Mouse (Mus musculus) cerebellum, postnatal 36 days (tissue): Measurements from ENCODE around the gene Pou2f2.

ENCODE experiments used
- DNase-seq, 2 experiments: peaks; one replicate each; pipeline ENCODE4 v3.0.0; 2021 to 2022; ENCODE audit warnings: mixed read lengths in 2 of 2

Gene Pou2f2

GRCm38 (mm10) chr7:25179606-25180161 lies at the start of gene Pou2f2:
TSS of gene Pou2f2 (minus strand) at chr7:25179726.
- DNase-seq, result peak; percentile 80 to 85

- DNase-seq, result no peak
These were observed 48.2 kb upstream of the Pou2f2 start for GRCm38 (mm10) chr7:25227523-25228300.

DNA sequence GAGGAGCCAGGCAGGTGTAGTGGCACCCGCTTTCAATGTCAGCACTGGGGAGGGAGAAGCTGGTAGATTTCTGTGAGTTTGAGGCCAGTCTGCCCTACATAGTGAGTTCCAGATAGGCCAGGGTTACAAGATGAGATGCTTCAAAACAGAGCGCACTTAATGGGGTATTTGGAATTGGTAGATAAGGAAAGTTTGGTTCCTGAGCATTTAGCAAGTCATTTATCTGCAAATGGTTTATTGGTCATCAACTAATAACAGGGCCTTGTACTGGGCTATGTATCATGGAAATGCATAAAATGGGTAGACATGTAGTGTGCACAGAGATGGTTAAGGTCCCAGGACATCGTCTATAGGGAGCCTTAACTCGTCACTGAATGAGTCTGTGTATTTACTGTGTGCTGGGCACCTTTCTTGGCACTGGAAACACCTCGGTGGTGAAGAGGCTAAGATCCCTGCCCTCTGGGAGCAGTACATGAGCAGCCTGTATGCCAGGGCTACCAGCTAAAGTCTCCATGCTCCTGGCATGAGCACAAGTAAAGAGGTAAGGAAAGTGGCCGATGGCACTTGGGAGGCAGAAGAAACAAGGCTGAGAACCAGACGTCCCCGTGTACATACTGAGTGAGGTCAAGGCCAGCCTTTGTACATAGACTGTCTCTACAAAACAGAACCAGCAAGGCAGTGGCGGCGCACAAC lies 42.9 kb upstream of the Pou2f2 start:
- no peak for DNase-seq

GRCm38 (mm10) chr7:25221102-25221883 lies 41.8 kb upstream of the Pou2f2 start, which contains the start of gene Zfp526:
TSS of gene Zfp526 (plus strand) at chr7:25221425.
- peak; percentile 94 to 98 for DNase-seq

GRCm38 (mm10) chr7:25220457-25221101 lies 41.1 kb upstream of the Pou2f2 start, which contains the start of gene Dedd2:
TSS of gene Dedd2 (minus strand) at chr7:25220615.
- DNase-seq, result peak in 1 of 2 experiments; percentile 24

DNA sequence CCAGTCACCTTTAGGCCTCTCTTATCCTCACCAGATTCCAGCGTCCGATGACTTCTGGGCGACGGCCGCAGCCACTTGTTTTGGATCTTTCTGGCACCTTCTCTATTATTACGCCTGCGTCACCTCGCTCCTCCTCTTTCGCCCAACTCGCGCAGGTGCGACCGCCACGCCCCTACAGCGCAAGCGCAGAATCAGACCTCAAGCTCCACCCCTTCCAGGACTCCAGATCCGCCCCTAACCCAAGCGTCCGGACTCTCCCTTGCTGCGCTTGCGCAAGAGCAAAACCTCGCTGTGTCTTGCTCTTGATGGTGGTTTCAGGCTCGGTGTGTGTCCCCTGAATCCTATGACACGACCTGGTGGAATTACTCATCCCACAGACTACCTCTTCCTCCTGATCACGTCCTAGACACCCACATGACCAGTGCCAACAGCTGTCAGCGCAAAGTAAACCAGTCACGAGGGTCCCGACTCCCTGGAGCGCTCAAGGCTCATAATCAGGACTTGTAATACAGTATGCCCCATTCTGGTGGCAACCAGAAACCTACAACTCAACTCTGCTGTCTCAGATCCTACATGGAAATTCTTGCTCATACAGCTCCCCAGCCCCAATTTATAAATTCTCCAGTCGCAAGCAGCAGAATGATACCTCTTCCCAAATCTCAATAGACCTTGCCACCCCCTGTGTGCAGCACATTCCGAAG lies 40.4 kb upstream of the Pou2f2 start:
- peak; percentile 94 to 96 for DNase-seq

- no peak for DNase-seq
These were observed 39.9 kb upstream of the Pou2f2 start for GRCm38 (mm10) chr7:25219416-25219750.

GRCm38 (mm10) chr7:25218705-25219415 lies 39.3 kb upstream of the Pou2f2 start:
- DNase-seq, result peak; percentile 53 to 55

DNA sequence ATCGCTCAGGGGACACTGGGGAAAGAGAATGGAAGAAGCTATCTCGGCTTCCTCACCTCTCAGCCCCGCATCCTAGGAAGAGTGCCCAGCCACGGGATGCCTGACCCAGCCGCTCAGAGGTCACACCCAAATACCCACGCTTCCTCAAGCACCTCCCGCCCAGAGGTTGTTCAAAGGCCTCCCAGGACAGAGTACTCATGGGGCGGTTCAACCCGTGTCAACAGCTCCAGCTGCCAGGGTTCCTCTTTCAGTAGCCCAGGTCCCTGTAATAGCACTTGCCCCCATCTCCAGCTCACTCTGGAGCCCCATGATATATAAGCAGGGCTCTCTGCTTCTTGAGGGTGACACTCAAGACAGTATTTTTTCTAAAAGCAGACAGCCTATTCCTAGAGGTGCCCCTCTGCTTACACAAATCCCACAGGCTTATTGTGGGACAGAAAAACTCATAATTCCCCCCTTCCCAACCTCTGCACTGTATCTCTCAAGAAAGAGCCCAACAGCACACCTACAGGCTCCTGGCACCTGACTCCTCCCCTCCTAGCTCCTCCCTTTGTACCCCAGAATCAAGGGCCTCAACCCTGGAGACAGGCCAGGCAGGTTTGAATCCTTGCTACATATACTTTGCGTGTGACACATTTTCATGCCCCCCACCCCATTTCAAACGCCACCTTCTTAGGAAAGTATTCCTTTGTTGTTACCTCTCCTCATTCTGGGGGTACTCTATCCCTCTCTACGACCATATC lies 38.3 kb upstream of the Pou2f2 start:
- no peak for DNase-seq

GRCm38 (mm10) chr7:25214172-25214571 lies 34.6 kb upstream of the Pou2f2 start:
- no peak for DNase-seq

GRCm38 (mm10) chr7:25213099-25213498 lies 33.6 kb upstream of the Pou2f2 start:
- no peak for DNase-seq

DNA sequence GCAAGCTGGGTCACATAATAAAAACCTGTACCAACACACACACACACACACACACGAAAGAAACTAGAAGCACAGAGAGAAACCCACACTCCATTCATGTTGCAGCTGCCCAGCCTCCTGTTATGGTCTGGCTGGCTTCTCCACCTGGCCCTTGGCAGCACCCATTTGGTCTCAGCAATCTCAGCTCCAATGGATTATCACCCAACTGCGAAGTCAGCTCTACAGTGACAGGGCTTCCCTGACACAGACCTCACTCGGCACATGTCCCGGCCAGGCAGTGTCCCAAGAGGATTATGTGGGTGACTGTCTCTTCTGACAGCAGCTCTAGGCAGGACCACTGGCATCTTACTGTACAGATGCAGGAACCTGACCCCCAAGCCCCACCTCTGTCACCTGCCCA lies 31.0 kb upstream of the Pou2f2 start:
- no peak for DNase-seq

DNA sequence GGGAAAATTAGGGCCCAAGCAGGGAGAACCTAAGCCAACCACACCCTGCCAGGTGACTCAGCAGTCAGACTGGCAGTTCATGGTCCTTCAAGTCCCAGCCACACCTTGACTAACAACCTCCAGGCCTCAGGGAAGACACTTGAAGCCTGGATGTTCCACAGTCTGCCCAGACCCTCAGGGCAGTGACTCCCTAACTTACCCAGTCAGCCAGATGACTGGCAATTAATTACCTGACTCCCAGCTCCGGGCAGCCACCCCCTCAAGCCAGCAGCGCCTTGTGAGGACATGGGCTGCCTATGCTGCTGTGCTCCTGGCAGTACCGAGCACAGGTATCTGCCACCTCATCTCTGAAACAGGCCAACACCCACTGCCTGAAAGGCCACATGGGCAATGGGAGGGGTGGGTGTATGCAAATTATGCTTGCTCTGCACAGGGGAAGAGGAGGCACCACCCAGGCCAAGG lies 29.7 kb upstream of the Pou2f2 start:
- DNase-seq, result no peak

DNA sequence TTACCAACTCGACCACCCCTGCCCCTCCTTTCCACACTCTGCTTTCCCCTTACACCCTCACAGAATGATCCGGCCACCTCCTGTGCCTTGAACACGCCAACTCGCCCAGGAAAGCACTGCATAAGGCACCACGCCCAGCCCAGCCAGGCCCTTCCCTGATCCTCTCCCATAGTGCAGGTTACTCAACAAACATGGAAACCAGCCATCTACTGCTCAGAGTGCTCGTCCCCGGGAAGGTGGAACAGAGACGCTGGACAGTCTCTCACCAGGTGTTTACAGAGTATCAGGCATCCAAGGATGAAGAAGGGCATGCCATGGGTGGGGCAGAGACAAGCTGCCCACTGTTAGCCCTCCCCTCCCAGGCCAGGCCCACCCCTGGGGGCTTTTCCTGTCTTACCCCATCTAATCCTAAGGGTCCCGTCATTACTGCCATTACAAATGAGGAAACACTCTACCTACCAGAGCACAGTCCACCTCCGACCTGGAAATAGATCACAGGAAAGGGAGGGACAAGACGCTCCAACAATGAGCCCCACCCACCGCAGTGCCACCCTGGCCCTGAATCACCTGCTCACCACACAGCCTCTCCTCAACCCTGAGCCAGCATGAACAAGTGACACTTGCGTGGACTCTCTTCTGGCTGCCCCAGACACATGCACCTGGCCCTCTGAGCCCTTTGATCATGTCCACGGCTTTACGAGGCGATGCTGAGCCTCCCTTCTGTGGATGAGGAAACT lies 26.7 kb upstream of the Pou2f2 start:
- peak; percentile 57 to 74 for DNase-seq

DNA sequence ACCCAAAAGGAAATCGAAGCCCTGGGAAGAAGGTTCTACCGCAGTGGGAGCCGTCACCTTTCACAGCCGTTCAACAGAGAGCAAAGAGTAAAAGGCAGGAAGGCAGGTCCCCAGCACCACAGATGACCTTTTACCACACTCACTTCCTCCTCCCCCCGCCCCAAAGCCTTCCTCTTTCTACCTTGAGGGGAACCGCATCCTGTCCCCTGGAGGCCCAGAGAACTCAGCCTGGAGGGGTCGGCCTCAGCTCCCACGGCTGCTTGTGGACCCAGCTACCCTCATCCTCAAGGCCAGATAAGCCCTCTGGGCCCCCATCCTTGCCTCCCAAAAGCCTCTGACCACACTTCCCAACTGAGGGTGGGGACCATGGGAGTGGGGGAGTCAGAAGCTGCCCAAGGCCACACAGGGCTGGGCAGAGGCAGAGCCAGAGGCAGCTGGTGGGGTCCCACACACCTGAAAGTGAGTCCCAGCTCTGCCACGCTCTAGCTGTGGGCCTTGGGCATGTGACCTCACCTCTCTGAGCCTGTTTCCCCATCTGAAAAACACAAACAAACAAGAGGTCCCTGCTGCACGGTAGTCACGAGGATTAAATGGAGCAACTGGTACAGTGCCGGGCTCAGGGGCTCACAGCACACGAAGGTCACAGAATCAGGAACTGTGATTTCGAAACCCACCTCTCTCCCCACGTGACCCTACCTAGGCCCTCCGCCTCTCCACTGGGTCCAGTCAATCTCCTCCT lies 26.0 kb upstream of the Pou2f2 start:
- no peak for DNase-seq

- no peak for DNase-seq
These were observed 24.1 kb upstream of the Pou2f2 start for GRCm38 (mm10) chr7:25203624-25204023.

GRCm38 (mm10) chr7:25197384-25198018 lies 18.0 kb upstream of the Pou2f2 start:
- no peak for DNase-seq

DNA sequence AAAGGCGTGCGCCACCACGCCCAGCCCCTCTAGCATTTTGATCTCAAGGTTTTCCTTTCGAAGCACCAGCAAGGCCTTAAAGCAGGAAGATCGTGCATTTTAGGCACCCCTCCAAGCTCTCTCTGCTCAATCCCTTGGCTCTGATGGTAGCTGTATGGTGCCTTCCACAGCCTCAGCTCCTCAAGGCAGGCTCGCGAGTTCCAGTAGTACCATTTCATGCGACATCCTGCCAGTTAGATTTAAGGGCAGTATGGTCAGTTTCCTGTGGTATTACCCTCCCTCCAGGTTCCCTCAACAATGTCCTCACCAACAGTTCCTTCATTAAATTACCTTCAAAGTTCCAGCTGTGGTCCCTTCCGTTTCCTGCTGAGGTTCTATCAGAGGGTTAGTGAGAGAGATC lies 16.6 kb upstream of the Pou2f2 start:
- DNase-seq, result no peak
